Mouse (Mus musculus): ENCODE data around the gene Dock9. TPM values are rescaled to one million over a fixed set of nuclear protein-coding genes. Genes with fewer than 3 reads are reported as not detected.

Dock9 gene
- total and polyA plus RNA-seq, 2 experiments from 2014 or later: 4.1 to 20.5 TPM

GRCm38 (mm10) chr14:121714268-121714667 is 83.4 kb downstream of the Dock9 start:
- Histone ChIP-seq H3K27ac (ENCODE audit: low read depth) (no peak overlapping the region), H3K4me3 (ENCODE audit: low read depth, low read length) (no peak overlapping the region), H3K9ac (replicated peaks; ENCODE audit: low read depth, low read length) (no peak overlapping the region), H3K27me3 (ENCODE audit: control insufficient read depth, insufficient read depth, low read length) (peaks cover 38% of the 10 kb centered on the region), H3K9me3 (replicated peaks; ENCODE audit: control insufficient read depth, low read length) (no peaks in the 10 kb centered on the region; the same call in 1 of the 2 replicates), H3K36me3 (replicated peaks; ENCODE audit: control insufficient read depth, insufficient read depth, low read length) (no peaks in the 10 kb centered on the region), H3K4me1 (ENCODE audit: control insufficient read depth, insufficient read depth) (peaks cover 4% of the 10 kb centered on the region; the same call in 1 of the 2 replicates), H3K4me2 (ENCODE audit: low read depth, low read length) (no peak overlapping the region)
- no peak for ATAC-seq (ENCODE audit: insufficient read depth, low read depth)
- 50% methylated on average over 2 of the region's 2 CpGs for WGBS
- DNase-seq (ENCODE audit: low spot score): no peak
- TF ChIP-seq CTCF (IDR thresholded peaks at IDR 0.05; ENCODE audit: low read depth) (no peak), EP300 (IDR thresholded peaks at IDR 0.05; ENCODE audit: low read depth) (no peak)

GRCm38 (mm10) chr14:121713830-121714197 is 83.8 kb downstream of the Dock9 start:
- Histone ChIP-seq H3K27me3 (ENCODE audit: control insufficient read depth, insufficient read depth, low read length) (peaks cover 35% of the 10 kb centered on the region), H3K27ac (ENCODE audit: low read depth) (no peak overlapping the region), H3K4me2 (ENCODE audit: low read depth, low read length) (no peak overlapping the region), H3K9ac (replicated peaks; ENCODE audit: low read depth, low read length) (no peak overlapping the region), H3K36me3 (replicated peaks; ENCODE audit: control insufficient read depth, insufficient read depth, low read length) (no peaks in the 10 kb centered on the region), H3K9me3 (replicated peaks; ENCODE audit: control insufficient read depth, low read length) (no peaks in the 10 kb centered on the region; the same call in 1 of the 2 replicates), H3K4me3 (ENCODE audit: low read depth, low read length) (no peak overlapping the region), H3K4me1 (ENCODE audit: control insufficient read depth, insufficient read depth) (peaks cover 4% of the 10 kb centered on the region; the same call in 1 of the 2 replicates)
- TF ChIP-seq CTCF (IDR thresholded peaks at IDR 0.05; ENCODE audit: low read depth): no peak
- TF ChIP-seq EP300 (IDR thresholded peaks at IDR 0.05; ENCODE audit: low read depth): no peak
- DNase-seq (ENCODE audit: low spot score) (no peak), ATAC-seq (ENCODE audit: insufficient read depth, low read depth) (no peak)
- 60% methylated on average over 4 of the region's 4 CpGs for WGBS

GRCm38 (mm10) chr14:121713166-121713829 is 84.3 kb downstream of the Dock9 start:
- H3K27ac ChIP-seq (ENCODE audit: low read depth): no peak overlapping the region
- ATAC-seq (ENCODE audit: insufficient read depth, low read depth): no peak
- H3K36me3 ChIP-seq (replicated peaks; ENCODE audit: control insufficient read depth, insufficient read depth, low read length): no peaks in the 10 kb centered on the region

GRCm38 (mm10) chr14:121711089-121711826 is 86.4 kb downstream of the Dock9 start:
- no peak for TF ChIP-seq CTCF (IDR thresholded peaks at IDR 0.05; ENCODE audit: low read depth)
- TF ChIP-seq EP300 (IDR thresholded peaks at IDR 0.05; ENCODE audit: low read depth): no peak
- no peaks in the 10 kb centered on the region for H3K36me3 ChIP-seq (replicated peaks; ENCODE audit: control insufficient read depth, insufficient read depth, low read length)
- H3K27ac ChIP-seq (ENCODE audit: low read depth): no peak overlapping the region
- ATAC-seq (ENCODE audit: insufficient read depth, low read depth): no peak
- peaks cover 27% of the 10 kb centered on the region for H3K27me3 ChIP-seq (ENCODE audit: control insufficient read depth, insufficient read depth, low read length)
- no peak overlapping the region for H3K4me3 ChIP-seq (ENCODE audit: low read depth, low read length)
- no peaks in the 10 kb centered on the region for H3K9me3 ChIP-seq (replicated peaks; ENCODE audit: control insufficient read depth, low read length)
- H3K4me1 ChIP-seq (ENCODE audit: control insufficient read depth, insufficient read depth): peaks cover 4% of the 10 kb centered on the region; the same call in 1 of the 2 replicates
- DNase-seq (ENCODE audit: low spot score): no peak
- H3K4me2 ChIP-seq (ENCODE audit: low read depth, low read length): no peak overlapping the region
- H3K9ac ChIP-seq (replicated peaks; ENCODE audit: low read depth, low read length): no peak overlapping the region
- WGBS: 42% methylated on average over 14 of the region's 14 CpGs

More at GRCm38 (mm10) chr14:121713166-121713829, 84.3 kb downstream of the Dock9 start:
- 29% methylated on average over 7 of the region's 7 CpGs for WGBS
- H3K27me3 ChIP-seq (ENCODE audit: control insufficient read depth, insufficient read depth, low read length): peaks cover 32% of the 10 kb centered on the region
- TF ChIP-seq CTCF (IDR thresholded peaks at IDR 0.05; ENCODE audit: low read depth) (no peak), EP300 (IDR thresholded peaks at IDR 0.05; ENCODE audit: low read depth) (no peak)
- no peaks in the 10 kb centered on the region; the same call in 1 of the 2 replicates for H3K9me3 ChIP-seq (replicated peaks; ENCODE audit: control insufficient read depth, low read length)
- H3K4me3 ChIP-seq (ENCODE audit: low read depth, low read length): no peak overlapping the region
- H3K9ac ChIP-seq (replicated peaks; ENCODE audit: low read depth, low read length): no peak overlapping the region
- no peak for DNase-seq (ENCODE audit: low spot score)
- H3K4me1 ChIP-seq (ENCODE audit: control insufficient read depth, insufficient read depth): peaks cover 4% of the 10 kb centered on the region; the same call in 1 of the 2 replicates
- no peak overlapping the region for H3K4me2 ChIP-seq (ENCODE audit: low read depth, low read length)

- DNase-seq (ENCODE audit: low spot score) (no peak), ATAC-seq (ENCODE audit: insufficient read depth, low read depth) (no peak)
- TF ChIP-seq CTCF (IDR thresholded peaks at IDR 0.05; ENCODE audit: low read depth): no peak
- no peak for TF ChIP-seq EP300 (IDR thresholded peaks at IDR 0.05; ENCODE audit: low read depth)
- Histone ChIP-seq H3K9me3 (replicated peaks; ENCODE audit: control insufficient read depth, low read length) (no peaks in the 10 kb centered on the region), H3K27me3 (ENCODE audit: control insufficient read depth, insufficient read depth, low read length) (peaks cover 29% of the 10 kb centered on the region), H3K4me2 (ENCODE audit: low read depth, low read length) (no peak overlapping the region), H3K4me3 (ENCODE audit: low read depth, low read length) (no peak overlapping the region), H3K4me1 (ENCODE audit: control insufficient read depth, insufficient read depth) (peaks cover 4% of the 10 kb centered on the region; the same call in 1 of the 2 replicates), H3K36me3 (replicated peaks; ENCODE audit: control insufficient read depth, insufficient read depth, low read length) (no peaks in the 10 kb centered on the region), H3K9ac (replicated peaks; ENCODE audit: low read depth, low read length) (no peak overlapping the region), H3K27ac (ENCODE audit: low read depth) (no peak overlapping the region)
- WGBS: 58% methylated on average over 3 of the region's 3 CpGs
Observed at GRCm38 (mm10) chr14:121710130-121710529, 87.5 kb downstream of the Dock9 start.

Measured in heart, postnatal 0 days (tissue).